Mouse (Mus musculus): ENCODE data around the gene Pbx3.

GRCm38 (mm10) chr2:34193870-34194820 is 178.8 kb downstream of the Pbx3 start:
- TF ChIP-seq POLR2A (IDR thresholded peaks at IDR 0.05; ENCODE audit: insufficient read depth, low read length) = no peak
- TF ChIP-seq CTCF (IDR thresholded peaks at IDR 0.05; ENCODE audit: low read depth, low read length) = no peak
